Mouse (Mus musculus) lung, postnatal 25 days (tissue): Measurements from ENCODE around the gene Sppl3.

Experiments used
- DNase-seq: peaks from one replicate; pipeline ENCODE4 v3.0.0; 2022; ENCODE audit warnings: low spot score

Sppl3 gene

GRCm38 (mm10) chr5:115000503-115000902 is 10.4 kb upstream of the Sppl3 start:
- no peak for DNase-seq

GRCm38 (mm10) chr5:115001464-115001863 is 9.5 kb upstream of the Sppl3 start:
- no peak for DNase-seq

DNA sequence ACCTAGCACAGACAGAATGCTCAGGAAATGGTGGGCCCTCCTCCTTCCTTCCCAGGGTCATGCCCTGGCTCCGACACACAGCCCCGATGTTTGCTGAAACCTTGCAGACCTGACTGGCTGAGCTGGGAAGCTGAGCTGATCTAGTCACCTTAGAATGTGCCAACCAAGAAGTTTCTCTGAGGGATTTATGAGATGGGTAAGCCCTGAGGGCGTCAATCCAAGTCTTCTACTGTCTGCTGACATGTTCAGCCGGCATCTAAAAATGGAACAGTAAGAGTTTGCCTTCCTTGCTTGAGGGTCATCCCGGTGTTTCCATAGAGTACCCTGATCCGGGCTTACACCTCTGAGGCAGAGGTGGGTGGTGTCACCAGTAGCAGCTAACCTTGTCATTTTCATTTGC is 8.2 kb upstream of the Sppl3 start:
- no peak for DNase-seq

- DNase-seq = no peak
Measured at GRCm38 (mm10) chr5:115003224-115003873, 7.6 kb upstream of the Sppl3 start.

DNA sequence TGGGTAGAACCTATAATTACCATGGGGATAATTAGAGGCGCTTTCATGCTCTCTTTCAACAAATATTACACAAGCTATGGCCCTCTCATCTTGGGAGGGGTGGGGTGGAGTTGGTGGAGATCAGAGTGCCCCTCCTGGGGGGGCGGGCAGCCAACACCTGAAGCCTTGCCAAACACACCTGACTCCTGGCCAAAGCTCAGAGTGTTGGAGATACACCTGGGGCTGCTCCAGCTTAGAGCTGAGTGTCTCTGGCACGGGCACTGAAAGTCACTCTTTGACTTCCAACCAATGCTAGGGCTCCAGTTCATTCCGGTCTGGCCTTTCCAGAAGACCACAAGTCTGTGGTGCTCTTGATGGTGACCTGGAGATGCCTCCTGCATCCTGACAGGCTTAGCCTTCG is 3.2 kb upstream of the Sppl3 start:
- DNase-seq = peak; percentile 42

- no peak for DNase-seq
Measured at GRCm38 (mm10) chr5:115008307-115008706, 2.6 kb upstream of the Sppl3 start.

GRCm38 (mm10) chr5:115009143-115009542 is 1.8 kb upstream of the Sppl3 start:
- no peak for DNase-seq

DNA sequence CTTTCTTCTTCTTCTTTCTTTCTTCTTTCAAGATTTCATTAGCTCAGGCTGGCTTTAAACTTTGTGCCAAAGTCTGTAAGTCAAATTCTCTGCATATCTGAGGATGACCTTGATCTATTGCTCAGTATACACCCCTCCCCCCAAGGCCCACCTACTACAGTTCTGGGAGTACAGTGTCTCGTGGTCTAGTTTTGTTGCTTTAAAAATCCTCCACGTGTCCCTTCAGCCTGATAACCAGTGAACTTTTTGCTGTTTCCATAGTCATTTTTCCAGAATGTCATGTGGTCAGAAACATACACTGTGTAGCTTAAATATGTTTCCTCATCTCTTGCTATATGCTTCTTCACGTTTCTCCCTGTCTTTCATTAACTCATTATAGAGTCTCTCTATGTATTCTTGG is 976 bp upstream of the Sppl3 start:
- DNase-seq = no peak

- no peak for DNase-seq
Measured at GRCm38 (mm10) chr5:115011217-115011518, 231 bp downstream of the Sppl3 start.

- DNase-seq = peak; percentile 32
Measured at GRCm38 (mm10) chr5:115011519-115012261, 753 bp downstream of the Sppl3 start.

- no peak for DNase-seq
Measured at GRCm38 (mm10) chr5:115013436-115013835, 2.5 kb downstream of the Sppl3 start.

GRCm38 (mm10) chr5:115014570-115014969 is 3.6 kb downstream of the Sppl3 start:
- DNase-seq = peak; percentile 23

- no peak for DNase-seq
Measured at GRCm38 (mm10) chr5:115015121-115015520, 4.2 kb downstream of the Sppl3 start.

DNA sequence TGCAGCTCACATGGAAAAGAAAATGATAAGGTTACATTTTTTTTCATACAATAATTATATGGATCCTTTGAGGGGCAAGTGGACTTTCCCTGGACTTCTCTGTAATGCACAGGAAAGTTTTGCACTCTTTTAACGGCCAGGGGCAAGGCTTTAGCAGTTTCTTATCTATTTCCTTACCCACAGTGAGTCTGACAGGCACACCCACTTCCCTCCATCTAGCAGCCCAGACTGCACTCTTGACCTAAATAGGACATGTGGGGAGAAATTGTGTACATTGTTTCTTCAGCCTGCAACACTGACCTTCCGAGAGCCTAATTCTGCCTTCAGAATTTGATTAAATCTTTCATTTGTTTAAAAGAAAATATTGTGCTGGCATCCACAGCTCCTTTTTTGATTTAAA is 7.3 kb downstream of the Sppl3 start:
- peak; percentile 56 for DNase-seq

- peak; percentile 9 for DNase-seq
Measured at GRCm38 (mm10) chr5:115018813-115019212, 7.9 kb downstream of the Sppl3 start.

DNA sequence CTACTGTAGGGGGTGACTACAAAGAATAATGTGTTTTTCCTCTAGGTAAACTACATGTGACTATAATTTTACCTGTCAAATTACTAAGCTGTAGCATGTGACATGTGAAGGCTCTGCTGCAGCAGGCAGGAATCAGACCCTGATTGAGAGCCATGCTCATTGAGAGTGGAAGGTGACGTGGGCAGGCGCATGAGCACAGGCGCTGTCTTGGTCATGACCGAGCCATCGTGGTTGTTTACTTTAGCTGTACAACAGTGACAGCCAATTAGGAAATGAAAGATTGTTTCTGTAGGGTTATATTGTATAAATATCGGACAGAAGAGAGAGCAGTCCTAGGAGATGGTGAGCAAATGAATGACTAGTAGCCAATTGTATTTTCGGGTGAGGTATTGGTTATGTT is 11.1 kb downstream of the Sppl3 start:
- peak; percentile 18 for DNase-seq

- no peak for DNase-seq
Measured at GRCm38 (mm10) chr5:115026170-115026569, 15.2 kb downstream of the Sppl3 start.

DNA sequence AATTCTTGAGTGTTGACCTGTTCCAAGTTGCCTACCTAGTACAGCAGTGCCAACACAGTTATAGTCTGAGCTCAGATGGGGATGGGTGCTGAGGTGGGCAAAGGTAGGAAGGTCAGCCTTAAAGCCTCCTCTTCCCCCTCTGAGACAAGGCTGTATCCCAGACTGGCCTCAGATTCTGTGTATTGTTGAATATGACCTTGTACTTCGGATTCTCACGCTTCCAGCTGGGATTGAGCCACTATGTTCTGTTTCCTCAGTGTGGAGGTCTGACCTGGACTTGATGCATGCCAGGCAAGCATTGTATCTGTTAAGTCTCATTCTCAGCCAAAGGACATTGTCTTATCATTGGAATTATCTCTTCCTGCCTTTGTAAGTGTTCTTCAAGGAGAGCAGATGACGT is 16.2 kb downstream of the Sppl3 start:
- DNase-seq = peak; percentile 28

GRCm38 (mm10) chr5:115028920-115029319 is 18.0 kb downstream of the Sppl3 start:
- DNase-seq = peak; percentile 14

DNA sequence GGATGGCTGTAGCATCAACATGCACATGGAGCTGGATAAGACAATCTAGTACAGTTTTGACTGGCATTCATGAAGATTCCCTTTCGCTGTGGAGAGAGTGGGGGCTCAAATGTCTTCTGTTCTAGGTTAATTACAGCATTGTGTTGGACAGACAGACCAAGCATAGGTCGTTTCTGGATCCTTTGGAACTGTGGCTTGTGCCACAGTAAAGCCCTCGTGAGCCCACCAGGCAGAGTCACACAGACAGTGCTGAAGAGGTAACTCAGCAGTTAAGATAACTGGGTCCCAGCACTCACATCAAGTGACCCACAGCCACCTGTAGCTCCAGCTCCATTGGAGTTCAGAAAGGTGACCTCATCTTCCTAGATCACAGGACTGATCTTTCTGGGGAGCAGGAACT is 18.6 kb downstream of the Sppl3 start:
- no peak for DNase-seq

- no peak for DNase-seq
Measured at GRCm38 (mm10) chr5:115031576-115031975, 20.6 kb downstream of the Sppl3 start.

DNA sequence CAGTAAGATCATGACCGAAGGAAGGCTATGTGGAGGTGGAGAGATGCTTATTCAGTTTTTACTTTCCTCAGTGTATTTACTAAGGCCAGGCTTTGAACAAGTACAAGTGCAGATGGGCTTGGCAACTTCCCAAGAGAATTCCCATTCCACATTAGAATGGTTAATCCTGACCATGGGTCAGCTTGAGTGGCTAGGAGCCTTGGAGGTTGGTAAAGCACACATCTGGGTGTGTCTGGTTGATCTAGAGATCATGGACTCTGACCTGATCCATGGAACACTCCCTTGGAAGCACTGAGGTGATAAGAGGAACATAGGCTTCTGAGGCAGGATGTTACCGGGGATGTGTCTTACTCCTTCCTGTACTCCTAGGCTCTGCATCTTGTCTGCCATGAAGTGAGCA is 21.7 kb downstream of the Sppl3 start:
- no peak for DNase-seq

DNA sequence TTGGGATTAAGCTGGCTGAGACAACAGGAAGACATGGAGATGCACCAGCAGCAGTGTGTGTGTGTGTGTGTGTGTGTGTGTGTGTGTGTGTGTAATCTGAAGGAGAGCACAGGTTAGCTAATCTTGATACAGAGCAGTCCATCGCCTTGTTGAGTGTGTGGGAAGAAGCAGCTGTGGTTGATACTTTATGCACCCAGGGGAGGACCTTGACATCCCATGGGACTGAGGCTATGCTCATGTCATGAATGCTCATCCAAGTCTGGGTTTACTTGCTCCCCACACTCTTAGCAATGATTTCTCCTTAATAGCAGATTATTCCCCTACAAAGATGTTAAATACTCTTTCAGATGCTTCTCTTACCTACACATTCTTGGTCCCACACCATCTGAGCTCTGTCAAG is 24.3 kb downstream of the Sppl3 start:
- no peak for DNase-seq

GRCm38 (mm10) chr5:115037099-115037498 is 26.2 kb downstream of the Sppl3 start:
- no peak for DNase-seq
